Mouse (Mus musculus): ENCODE data around the gene 9130008F23Rik. TPM values are rescaled to one million over a fixed set of nuclear protein-coding genes. Genes with fewer than 3 reads are reported as not detected.

9130008F23Rik gene
- 1.4 and 3.5 TPM in 2 replicates for total RNA-seq (2012; rRNA removed)

- in situ Hi-C loops (cut with MboI; ENCODE audit: low sequenced_read_pairs in 2 of 2, unreplicated experiment in 2 of 2) = no loop called here
- no peaks in the 10 kb centered on the region for H3K9me3 ChIP-seq (ENCODE audit: control insufficient read depth, insufficient read depth, low read depth, low read length)
- no peaks in the 10 kb centered on the region for H3K36me3 ChIP-seq (ENCODE audit: control insufficient read depth, insufficient read depth, low read length, poor library complexity, severe bottlenecking)
- no peak for DNase-seq (ENCODE audit: low read depth, low spot score)
- no peaks in the 10 kb centered on the region; a peak in 1 of 4 replicates for H3K4me1 ChIP-seq (ENCODE audit: control insufficient read depth in 2 of 2, insufficient read depth in 2 of 2, low read length in 2 of 2, poor library complexity in 1 of 2)
- no peak within 1 kb of the TSS for H3K27ac ChIP-seq (ENCODE audit: insufficient read depth, low read depth, low read length, poor library complexity, severe bottlenecking)
- TF ChIP-seq MAFK (IDR thresholded peaks at IDR 0.05; ENCODE audit: insufficient read depth, low read depth, low read length) = no peak
- no peak for TF ChIP-seq ZC3H11A (IDR thresholded peaks at IDR 0.05; ENCODE audit: borderline replicate concordance, low read depth, low read length)
- TF ChIP-seq CHD2 (IDR thresholded peaks at IDR 0.05; ENCODE audit: low read depth, low read length) = no peak
- TF ChIP-seq ZNF384 (IDR thresholded peaks at IDR 0.05; ENCODE audit: low read depth, low read length) = no peak
- TF ChIP-seq HCFC1 (IDR thresholded peaks at IDR 0.05; ENCODE audit: borderline replicate concordance, insufficient read depth, low read length) = no peak
- H3K4me3 ChIP-seq (ENCODE audit: insufficient read depth in 1 of 2, low read depth in 1 of 2, low read length in 2 of 2, poor library complexity in 1 of 2, severe bottlenecking in 1 of 2) = peak within 1 kb of the TSS; percentile 70 to 78
- peak within 1 kb of the TSS; percentile 34 for H3K9ac ChIP-seq (ENCODE audit: insufficient read depth, low read depth, low read length, poor library complexity, severe bottlenecking)
These were observed at the start of gene 9130008F23Rik for GRCm38 (mm10) chr17:40879924-40880691. 9130008F23Rik (minus strand) TSS chr17:40880559.

DNA sequence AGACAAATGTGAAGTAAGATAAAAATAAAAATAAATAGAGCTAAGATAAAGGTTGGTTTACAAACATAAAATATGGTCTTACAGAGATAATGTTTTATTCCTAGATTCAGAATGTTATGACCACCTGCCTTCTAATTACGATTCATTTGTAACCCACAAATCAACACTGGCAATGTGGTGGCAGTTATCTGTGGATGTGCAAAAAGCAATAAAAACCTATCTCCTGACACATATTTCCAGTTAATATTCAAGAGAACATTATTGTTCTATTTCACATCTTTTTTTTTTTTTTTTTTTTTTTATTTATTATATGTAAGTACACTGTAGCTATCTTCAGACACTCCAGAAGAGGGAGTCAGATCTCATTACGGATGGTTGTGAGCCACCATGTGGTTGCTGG lies 35.1 kb upstream of the 9130008F23Rik start:
- in situ Hi-C loops (cut with MboI; ENCODE audit: low sequenced_read_pairs in 2 of 2, unreplicated experiment in 2 of 2) = no loop called here
- no peaks in the 10 kb centered on the region for H3K36me3 ChIP-seq (ENCODE audit: control insufficient read depth, insufficient read depth, low read length, poor library complexity, severe bottlenecking)
- no peak for DNase-seq (ENCODE audit: low read depth, low spot score)

DNA sequence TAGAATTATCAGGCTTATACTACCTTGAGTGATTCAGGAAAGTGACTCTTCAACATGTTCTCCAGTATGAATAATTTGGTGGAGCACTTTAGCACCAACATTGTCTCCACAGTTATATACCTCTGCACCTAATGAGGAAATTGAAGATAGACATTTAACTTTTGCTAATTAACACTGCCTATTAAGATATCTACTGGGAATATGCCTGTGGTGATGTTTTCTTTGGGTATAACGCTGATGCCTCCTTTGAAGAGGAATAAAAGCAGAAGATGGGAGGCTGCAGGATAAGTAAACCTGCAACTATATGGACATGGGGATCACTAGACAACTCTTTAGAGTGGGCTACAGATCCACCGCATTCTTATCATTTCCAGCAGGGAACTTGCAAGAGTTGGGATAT lies 33.9 kb upstream of the 9130008F23Rik start, which contains the start of gene Glyatl3:
TSS of gene Glyatl3 (minus strand) at position 101 of the 400 bp plus-strand sequence.
- DNase-seq (ENCODE audit: low read depth, low spot score) = no peak
- H3K4me3 ChIP-seq (ENCODE audit: insufficient read depth in 1 of 2, low read depth in 1 of 2, low read length in 2 of 2, poor library complexity in 1 of 2, severe bottlenecking in 1 of 2) = no peak within 1 kb of the TSS
- H3K9ac ChIP-seq (ENCODE audit: insufficient read depth, low read depth, low read length, poor library complexity, severe bottlenecking) = no peak within 1 kb of the TSS
- H3K4me1 ChIP-seq (ENCODE audit: control insufficient read depth in 2 of 2, insufficient read depth in 2 of 2, low read length in 2 of 2, poor library complexity in 1 of 2) = no peaks in the 10 kb centered on the region
- H3K36me3 ChIP-seq (ENCODE audit: control insufficient read depth, insufficient read depth, low read length, poor library complexity, severe bottlenecking) = no peaks in the 10 kb centered on the region
- H3K9me3 ChIP-seq (ENCODE audit: control insufficient read depth, insufficient read depth, low read depth, low read length) = no peaks in the 10 kb centered on the region
- in situ Hi-C loops (cut with MboI; ENCODE audit: low sequenced_read_pairs in 2 of 2, unreplicated experiment in 2 of 2) = no loop called here
- TF ChIP-seq HCFC1 (IDR thresholded peaks at IDR 0.05; ENCODE audit: borderline replicate concordance, insufficient read depth, low read length) (no peak), CHD2 (IDR thresholded peaks at IDR 0.05; ENCODE audit: low read depth, low read length) (no peak), ZNF384 (IDR thresholded peaks at IDR 0.05; ENCODE audit: low read depth, low read length) (no peak), ZC3H11A (IDR thresholded peaks at IDR 0.05; ENCODE audit: borderline replicate concordance, low read depth, low read length) (no peak), MAFK (IDR thresholded peaks at IDR 0.05; ENCODE audit: insufficient read depth, low read depth, low read length) (no peak)
- H3K27ac ChIP-seq (ENCODE audit: insufficient read depth, low read depth, low read length, poor library complexity, severe bottlenecking) = no peak within 1 kb of the TSS

More for the DNA sequence above, 35.1 kb upstream of the 9130008F23Rik start:
- TF ChIP-seq CHD2 (IDR thresholded peaks at IDR 0.05; ENCODE audit: low read depth, low read length) (no peak), ZC3H11A (IDR thresholded peaks at IDR 0.05; ENCODE audit: borderline replicate concordance, low read depth, low read length) (no peak), ZNF384 (IDR thresholded peaks at IDR 0.05; ENCODE audit: low read depth, low read length) (no peak), MAFK (IDR thresholded peaks at IDR 0.05; ENCODE audit: insufficient read depth, low read depth, low read length) (no peak), HCFC1 (IDR thresholded peaks at IDR 0.05; ENCODE audit: borderline replicate concordance, insufficient read depth, low read length) (no peak)
- Histone ChIP-seq H3K27ac (ENCODE audit: insufficient read depth, low read depth, low read length, poor library complexity, severe bottlenecking) (no peak overlapping the region), H3K9me3 (ENCODE audit: control insufficient read depth, insufficient read depth, low read depth, low read length) (no peaks in the 10 kb centered on the region), H3K4me1 (ENCODE audit: control insufficient read depth in 2 of 2, insufficient read depth in 2 of 2, low read length in 2 of 2, poor library complexity in 1 of 2) (no peaks in the 10 kb centered on the region), H3K9ac (ENCODE audit: insufficient read depth, low read depth, low read length, poor library complexity, severe bottlenecking) (no peak overlapping the region), H3K4me3 (ENCODE audit: insufficient read depth in 1 of 2, low read depth in 1 of 2, low read length in 2 of 2, poor library complexity in 1 of 2, severe bottlenecking in 1 of 2) (no peak overlapping the region)

GRCm38 (mm10) chr17:40904721-40905154 lies 24.4 kb upstream of the 9130008F23Rik start:
- DNase-seq (ENCODE audit: low read depth, low spot score) = no peak
- peak overlapping the region; percentile 67; the same call in 1 of the 2 replicates for H3K27ac ChIP-seq (ENCODE audit: insufficient read depth, low read depth, low read length, poor library complexity, severe bottlenecking)
- H3K9me3 ChIP-seq (ENCODE audit: control insufficient read depth, insufficient read depth, low read depth, low read length) = no peaks in the 10 kb centered on the region
- H3K9ac ChIP-seq (ENCODE audit: insufficient read depth, low read depth, low read length, poor library complexity, severe bottlenecking) = peak overlapping the region; percentile 44; the same call in 1 of the 2 replicates
- H3K4me3 ChIP-seq (ENCODE audit: insufficient read depth in 1 of 2, low read depth in 1 of 2, low read length in 2 of 2, poor library complexity in 1 of 2, severe bottlenecking in 1 of 2) = peak overlapping the region; percentile 21 to 51; a peak in 3 of 4 replicates
- peaks cover 0 to 6% of the 10 kb centered on the region in 2 experiments; a peak in 2 of 4 replicates for H3K4me1 ChIP-seq (ENCODE audit: control insufficient read depth in 2 of 2, insufficient read depth in 2 of 2, low read length in 2 of 2, poor library complexity in 1 of 2)
- no peaks in the 10 kb centered on the region for H3K36me3 ChIP-seq (ENCODE audit: control insufficient read depth, insufficient read depth, low read length, poor library complexity, severe bottlenecking)
- in situ Hi-C loops (cut with MboI; ENCODE audit: low sequenced_read_pairs in 2 of 2, unreplicated experiment in 2 of 2) = no loop called here
- TF ChIP-seq ZNF384 (IDR thresholded peaks at IDR 0.05; ENCODE audit: low read depth, low read length) (no peak), HCFC1 (IDR thresholded peaks at IDR 0.05; ENCODE audit: borderline replicate concordance, insufficient read depth, low read length) (no peak), ZC3H11A (IDR thresholded peaks at IDR 0.05; ENCODE audit: borderline replicate concordance, low read depth, low read length) (no peak), CHD2 (IDR thresholded peaks at IDR 0.05; ENCODE audit: low read depth, low read length) (no peak), MAFK (IDR thresholded peaks at IDR 0.05; ENCODE audit: insufficient read depth, low read depth, low read length) (no peak)
